Mouse (Mus musculus): ENCODE measurements around the gene Gm20479.

- TF ChIP-seq POLR2A (IDR thresholded peaks at IDR 0.05; ENCODE audit: insufficient read depth, low read length) (no peak), CTCF (IDR thresholded peaks at IDR 0.05; ENCODE audit: low read depth, low read length) (no peak), EP300 (IDR thresholded peaks at IDR 0.05; ENCODE audit: insufficient read depth, low read depth, low read length) (no peak)
Measured at GRCm38 (mm10) chr7:27369111-27369510, 11.9 kb upstream of the Gm20479 start.
